Mouse (Mus musculus) ovary, postnatal 14 days (tissue): ENCODE measurements at regions not wholly inside any gene's neighbourhood (a gene's known extent, or its start where the extent isn't known, plus 50 kb on each side); places are given as distances from the start of the nearest gene placed in this dataset.
A peak's percentile ranks its signal among the peaks of the same experiment; 100 is the strongest.

Source experiments
- DNase-seq: peaks from one replicate; pipeline ENCODE4 v3.0.0; 2022; ENCODE audit warnings: low spot score

GRCm38 (mm10) chr13:58495390-58496073, 92.4 kb upstream of the Hnrnpk start:
- DNase-seq = no peak

GRCm38 (mm10) chr13:58494726-58495125, 91.6 kb upstream of the Hnrnpk start:
- DNase-seq = no peak

- no peak for DNase-seq
These were observed 87.7 kb upstream of the Hnrnpk start for GRCm38 (mm10) chr13:58490829-58491228.

GRCm38 (mm10) chr13:58485011-58485410, 81.9 kb upstream of the Hnrnpk start:
- DNase-seq = no peak

GRCm38 (mm10) chr13:58482701-58483100, 79.6 kb upstream of the Hnrnpk start:
- DNase-seq = no peak

- no peak for DNase-seq
These were observed 77.9 kb upstream of the Hnrnpk start for GRCm38 (mm10) chr13:58480928-58481598.

- DNase-seq = no peak
These were observed 77.3 kb upstream of the Hnrnpk start for GRCm38 (mm10) chr13:58480388-58480927.

GRCm38 (mm10) chr13:58478438-58478837, 75.3 kb upstream of the Hnrnpk start:
- no peak for DNase-seq

GRCm38 (mm10) chr13:58477253-58477652, 74.1 kb upstream of the Hnrnpk start:
- no peak for DNase-seq

GRCm38 (mm10) chr13:58476033-58476830, 73.1 kb upstream of the Hnrnpk start:
- DNase-seq = no peak

- no peak for DNase-seq
These were observed 72.4 kb upstream of the Hnrnpk start for GRCm38 (mm10) chr13:58475495-58475894.

GRCm38 (mm10) chr13:58472455-58472854, 69.3 kb upstream of the Hnrnpk start:
- no peak for DNase-seq

GRCm38 (mm10) chr13:58471704-58472103, 68.6 kb upstream of the Hnrnpk start:
- no peak for DNase-seq

GRCm38 (mm10) chr13:58469731-58470130, 66.6 kb upstream of the Hnrnpk start:
- DNase-seq = no peak

- peak; percentile 25 for DNase-seq
These were observed 64.0 kb upstream of the Hnrnpk start for GRCm38 (mm10) chr13:58467097-58467642.

GRCm38 (mm10) chr13:58465206-58466104, 62.3 kb upstream of the Hnrnpk start:
- DNase-seq = no peak
